Mouse (Mus musculus): ENCODE data around the gene Adgrl3. TPM values are rescaled to one million over a fixed set of nuclear protein-coding genes. Genes with fewer than 3 reads are reported as not detected.

Adgrl3 gene
- polyA plus RNA-seq, 1 experiment, result 3.6 TPM

DNA sequence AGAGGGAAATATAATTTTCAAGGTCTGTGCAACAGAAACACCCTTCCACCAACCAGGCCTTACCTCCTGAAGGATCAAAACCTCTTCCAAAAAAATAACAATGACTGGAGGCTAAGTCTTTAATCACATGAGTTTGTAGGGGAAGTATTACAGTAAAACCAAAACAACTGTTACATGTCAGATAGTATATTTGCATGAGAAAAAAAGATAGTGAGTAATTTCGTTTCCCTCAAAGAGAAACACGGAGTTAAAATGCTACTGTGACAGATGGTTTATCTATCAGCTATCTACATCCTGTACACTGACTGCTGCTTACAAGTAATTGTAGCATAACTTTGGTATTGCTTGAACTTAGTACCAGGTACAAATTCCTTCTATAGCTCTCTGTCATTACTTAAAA, 616.2 kb downstream of the Adgrl3 start:
- Histone ChIP-seq H3K36me3 (ENCODE audit: control insufficient read depth, insufficient read depth, low read length) (no peaks in the 10 kb centered on the region), H3K4me3 (ENCODE audit: low read depth, low read length) (no peak overlapping the region), H3K27me3 (ENCODE audit: control insufficient read depth, insufficient read depth, low read length) (no peaks in the 10 kb centered on the region), H3K27ac (ENCODE audit: insufficient read depth, low read depth, low read length) (no peak overlapping the region), H3K4me1 (ENCODE audit: control insufficient read depth, insufficient read depth, insufficient read length, low read length) (no peaks in the 10 kb centered on the region)
- WGBS, result 63% methylated on average over 2 of the region's 2 CpGs
- TF ChIP-seq POLR2A (IDR thresholded peaks at IDR 0.05; ENCODE audit: low read depth, low read length) (no peak), CTCF (IDR thresholded peaks at IDR 0.05; ENCODE audit: extremely low read depth, insufficient read length, insufficient replicate concordance, low read depth, low read length) (no peak)

DNA sequence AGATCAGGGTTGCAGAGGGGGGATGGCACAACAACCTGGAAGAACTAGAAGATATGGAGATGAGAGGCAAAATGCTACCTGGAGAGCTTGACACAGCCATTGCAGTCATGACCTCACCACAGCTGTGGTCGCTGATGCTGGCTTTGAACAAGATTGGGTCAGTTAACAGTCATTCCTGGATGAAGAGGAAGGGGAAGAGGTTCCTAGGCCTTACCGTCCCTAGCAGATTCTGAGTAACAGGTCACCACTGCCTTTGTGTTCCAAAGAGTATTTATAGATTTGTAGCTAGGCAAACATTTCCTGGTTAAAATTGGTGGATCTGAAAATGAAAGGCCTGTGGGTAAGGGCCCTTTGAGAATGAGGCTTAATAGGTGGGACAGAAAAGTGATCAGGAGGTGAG, 618.5 kb downstream of the Adgrl3 start:
- TF ChIP-seq CTCF (IDR thresholded peaks at IDR 0.05; ENCODE audit: extremely low read depth, insufficient read length, insufficient replicate concordance, low read depth, low read length), result no peak
- TF ChIP-seq POLR2A (IDR thresholded peaks at IDR 0.05; ENCODE audit: low read depth, low read length), result no peak
- Histone ChIP-seq H3K27me3 (ENCODE audit: control insufficient read depth, insufficient read depth, low read length) (no peaks in the 10 kb centered on the region), H3K4me3 (ENCODE audit: low read depth, low read length) (no peak overlapping the region), H3K4me1 (ENCODE audit: control insufficient read depth, insufficient read depth, insufficient read length, low read length) (no peaks in the 10 kb centered on the region), H3K36me3 (ENCODE audit: control insufficient read depth, insufficient read depth, low read length) (no peaks in the 10 kb centered on the region), H3K27ac (ENCODE audit: insufficient read depth, low read depth, low read length) (no peak overlapping the region)
- WGBS, result 85% methylated on average over 2 of the region's 2 CpGs

DNA sequence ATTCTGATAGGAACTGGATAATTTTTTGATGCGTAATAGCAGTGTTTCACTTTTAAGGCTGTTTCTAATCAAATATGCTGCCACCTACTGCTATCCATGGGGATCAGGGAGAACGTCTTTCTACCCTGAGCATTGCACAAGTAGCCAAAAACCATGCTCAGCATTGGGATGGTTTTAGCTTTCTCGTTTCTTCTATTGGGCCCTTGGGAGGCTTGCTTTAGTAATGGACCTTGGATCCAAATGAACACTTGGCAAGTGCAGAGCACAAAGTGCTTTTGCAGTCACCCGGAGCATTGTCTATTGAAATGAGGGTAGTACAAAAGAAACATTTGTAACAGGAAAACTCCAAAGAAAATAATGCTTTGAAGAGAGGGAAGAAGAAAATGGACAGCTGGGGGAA, 620.2 kb downstream of the Adgrl3 start:
- Histone ChIP-seq H3K27me3 (ENCODE audit: control insufficient read depth, insufficient read depth, low read length) (no peaks in the 10 kb centered on the region), H3K4me1 (ENCODE audit: control insufficient read depth, insufficient read depth, insufficient read length, low read length) (no peaks in the 10 kb centered on the region), H3K36me3 (ENCODE audit: control insufficient read depth, insufficient read depth, low read length) (no peaks in the 10 kb centered on the region), H3K4me3 (ENCODE audit: low read depth, low read length) (no peak overlapping the region), H3K27ac (ENCODE audit: insufficient read depth, low read depth, low read length) (no peak overlapping the region)
- 67% methylated on average over 4 of the region's 4 CpGs for WGBS
- no peak for TF ChIP-seq CTCF (IDR thresholded peaks at IDR 0.05; ENCODE audit: extremely low read depth, insufficient read length, insufficient replicate concordance, low read depth, low read length)
- no peak for TF ChIP-seq POLR2A (IDR thresholded peaks at IDR 0.05; ENCODE audit: low read depth, low read length)

DNA sequence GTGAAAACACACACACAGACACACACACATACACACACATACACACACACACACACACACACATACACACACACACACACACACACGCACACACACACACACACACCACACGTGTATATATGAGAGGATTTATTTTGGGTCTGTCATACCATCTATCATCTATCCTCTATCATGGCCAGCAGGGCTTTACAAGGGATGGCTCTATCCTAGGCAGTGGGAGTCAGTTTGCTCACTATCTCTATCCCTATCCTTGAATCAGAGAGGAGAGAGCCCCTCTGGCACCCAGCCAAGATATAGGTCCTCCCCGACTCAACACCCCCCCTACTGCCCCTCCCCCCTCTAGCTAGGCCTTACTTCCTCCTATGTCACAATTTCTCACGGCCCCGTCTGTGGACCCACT, 625.6 kb downstream of the Adgrl3 start:
- no peak overlapping the region for H3K27ac ChIP-seq (ENCODE audit: insufficient read depth, low read depth, low read length)
- no peak overlapping the region for H3K4me3 ChIP-seq (ENCODE audit: low read depth, low read length)
- no peaks in the 10 kb centered on the region for H3K4me1 ChIP-seq (ENCODE audit: control insufficient read depth, insufficient read depth, insufficient read length, low read length)
- H3K27me3 ChIP-seq (ENCODE audit: control insufficient read depth, insufficient read depth, low read length), result no peaks in the 10 kb centered on the region
- no peaks in the 10 kb centered on the region for H3K36me3 ChIP-seq (ENCODE audit: control insufficient read depth, insufficient read depth, low read length)
- 69% methylated on average over 5 of the region's 5 CpGs for WGBS
- TF ChIP-seq CTCF (IDR thresholded peaks at IDR 0.05; ENCODE audit: extremely low read depth, insufficient read length, insufficient replicate concordance, low read depth, low read length), result no peak

DNA sequence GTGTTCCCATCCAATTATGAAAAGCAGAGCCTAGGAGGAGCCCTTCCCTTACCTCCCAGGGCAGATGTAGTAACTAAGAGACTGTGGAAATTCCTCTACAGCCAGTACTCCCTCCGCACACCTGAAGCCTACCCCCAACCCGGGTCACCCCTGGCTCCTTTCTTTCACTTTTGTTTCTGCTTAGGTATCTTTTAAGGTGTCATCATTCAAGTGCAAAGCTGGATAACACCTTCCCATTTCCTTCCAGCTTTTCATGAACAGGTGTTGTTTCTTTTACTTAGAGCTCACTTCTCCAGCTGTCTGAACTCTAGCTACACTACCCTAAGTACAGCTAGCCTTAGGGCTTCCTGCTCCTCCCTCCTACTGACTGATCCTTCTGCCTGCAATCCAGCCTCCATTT, 634.0 kb downstream of the Adgrl3 start:
- Histone ChIP-seq H3K27ac (ENCODE audit: insufficient read depth, low read depth, low read length) (no peak overlapping the region), H3K36me3 (ENCODE audit: control insufficient read depth, insufficient read depth, low read length) (no peaks in the 10 kb centered on the region), H3K4me3 (ENCODE audit: low read depth, low read length) (no peak overlapping the region), H3K27me3 (ENCODE audit: control insufficient read depth, insufficient read depth, low read length) (no peaks in the 10 kb centered on the region), H3K4me1 (ENCODE audit: control insufficient read depth, insufficient read depth, insufficient read length, low read length) (no peaks in the 10 kb centered on the region)
- WGBS, result 66% methylated on average over 2 of the region's 2 CpGs
- TF ChIP-seq CTCF (IDR thresholded peaks at IDR 0.05; ENCODE audit: extremely low read depth, insufficient read length, insufficient replicate concordance, low read depth, low read length) (no peak), POLR2A (IDR thresholded peaks at IDR 0.05; ENCODE audit: low read depth, low read length) (no peak)

DNA sequence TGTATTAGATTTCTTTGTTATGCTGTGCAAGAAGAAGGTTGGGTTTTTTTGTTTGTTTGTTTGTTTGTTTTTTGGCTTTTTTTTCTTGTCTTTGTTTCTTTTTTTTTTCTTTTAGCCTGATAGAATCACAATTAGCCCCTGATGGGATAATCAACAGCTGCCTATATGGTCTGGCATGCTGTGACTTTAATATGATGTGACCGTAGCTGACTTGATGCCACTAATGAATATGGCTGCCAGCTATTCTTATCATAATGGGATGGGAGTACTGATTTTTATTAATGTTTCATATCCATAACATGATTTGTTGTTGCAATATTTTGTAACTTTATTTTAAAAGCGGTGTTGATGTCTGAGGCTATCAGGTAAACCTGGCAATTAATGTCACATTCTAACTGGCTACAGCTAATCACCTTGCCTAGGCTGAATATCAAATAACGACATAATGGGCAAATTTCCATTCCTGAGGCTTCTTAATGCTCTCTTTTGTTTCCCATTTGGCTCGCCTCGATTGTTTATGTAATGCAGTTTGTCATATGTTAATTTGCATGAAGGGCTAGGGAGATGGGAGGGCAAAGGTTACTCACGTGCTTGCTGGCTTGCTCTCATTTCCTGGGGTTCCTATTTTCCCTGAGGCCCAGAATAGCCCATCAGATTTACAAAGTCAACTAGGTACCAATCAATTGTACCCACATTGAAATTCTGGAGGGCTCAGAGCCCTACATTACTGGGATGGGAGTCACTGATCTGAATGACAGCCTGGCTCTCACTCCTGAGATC, 641.9 kb downstream of the Adgrl3 start:
- Histone ChIP-seq H3K4me1 (ENCODE audit: control insufficient read depth, insufficient read depth, insufficient read length, low read length) (no peaks in the 10 kb centered on the region), H3K36me3 (ENCODE audit: control insufficient read depth, insufficient read depth, low read length) (no peaks in the 10 kb centered on the region), H3K27ac (ENCODE audit: insufficient read depth, low read depth, low read length) (no peak overlapping the region), H3K4me3 (ENCODE audit: low read depth, low read length) (no peak overlapping the region), H3K27me3 (ENCODE audit: control insufficient read depth, insufficient read depth, low read length) (no peaks in the 10 kb centered on the region)
- no peak for TF ChIP-seq POLR2A (IDR thresholded peaks at IDR 0.05; ENCODE audit: low read depth, low read length)
- 64% methylated on average over 6 of the region's 6 CpGs for WGBS

DNA sequence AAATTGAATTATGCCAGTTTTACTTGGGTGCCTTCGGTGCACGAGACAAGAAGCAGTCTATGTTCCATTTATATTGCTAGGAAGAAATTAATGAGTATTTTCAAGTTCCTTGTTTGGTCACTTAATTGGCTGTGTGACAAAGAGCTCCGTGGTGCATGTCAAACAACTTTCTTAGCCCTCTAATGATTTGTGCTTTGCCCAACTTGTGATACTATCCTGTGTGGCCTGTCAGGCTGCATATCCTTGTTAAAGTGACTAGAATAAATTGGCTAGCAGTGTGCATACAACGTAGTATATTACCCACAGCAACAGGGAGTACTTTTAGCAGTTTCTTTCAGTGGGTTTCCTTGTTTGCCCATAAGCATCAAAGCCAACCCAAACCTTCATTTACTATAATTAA, 651.1 kb downstream of the Adgrl3 start:
- Histone ChIP-seq H3K36me3 (ENCODE audit: control insufficient read depth, insufficient read depth, low read length) (no peaks in the 10 kb centered on the region), H3K27ac (ENCODE audit: insufficient read depth, low read depth, low read length) (no peak overlapping the region), H3K4me1 (ENCODE audit: control insufficient read depth, insufficient read depth, insufficient read length, low read length) (no peaks in the 10 kb centered on the region), H3K27me3 (ENCODE audit: control insufficient read depth, insufficient read depth, low read length) (no peaks in the 10 kb centered on the region), H3K4me3 (ENCODE audit: low read depth, low read length) (no peak overlapping the region)
- WGBS, result 54% methylated on average over 4 of the region's 4 CpGs
- TF ChIP-seq POLR2A (IDR thresholded peaks at IDR 0.05; ENCODE audit: low read depth, low read length) (no peak), CTCF (IDR thresholded peaks at IDR 0.05; ENCODE audit: extremely low read depth, insufficient read length, insufficient replicate concordance, low read depth, low read length) (no peak)

All from small intestine, adult 2 months (tissue).